Mouse (Mus musculus) E14TG2a.4 (cell line): ENCODE measurements at regions not wholly inside any gene's neighbourhood (a gene's known extent, or its start where the extent isn't known, plus 50 kb on each side); places are given as distances from the start of the nearest gene placed in this dataset.

Experiments
- CTCF ChIP-seq: conservative IDR thresholded peaks from 2 replicates; pipeline ENCODE4 v1.5.1; 2014; ENCODE audit warnings: low read length
- NANOG ChIP-seq: IDR thresholded peaks from 2 replicates; pipeline ENCODE4 v1.6.1; 2014; ENCODE audit warnings: borderline replicate concordance, low read length, mixed read lengths

DNA sequence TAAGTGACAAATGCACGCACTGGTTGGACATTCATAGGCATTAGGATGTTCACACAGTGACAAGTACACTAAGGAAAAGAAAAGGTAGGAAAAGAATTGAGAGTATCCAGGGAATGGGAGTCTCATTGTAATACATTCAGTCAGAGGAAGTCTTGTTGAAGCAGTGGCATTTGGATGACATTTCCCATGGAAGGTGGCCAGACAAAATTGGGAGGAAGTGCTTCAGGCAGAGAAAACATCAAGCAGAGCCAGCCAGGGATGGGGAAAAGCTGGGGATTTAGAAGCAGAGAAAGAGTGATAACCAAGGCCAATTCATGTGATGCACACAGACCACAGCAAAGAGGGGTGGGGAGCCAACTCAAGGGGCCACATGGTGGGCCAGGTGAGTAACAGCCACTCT is 524.0 kb upstream of the Rgma start:
- TF ChIP-seq CTCF (no peak), NANOG (no peak)
